Mouse (Mus musculus) limb, embryonic 11.5 days (tissue): Measurements from ENCODE around the gene Smug1. TPM values are rescaled to one million over a fixed set of nuclear protein-coding genes. Genes with fewer than 3 reads are reported as not detected.

Experiments
- ATAC-seq: fragments of 200-750 bp; cut with Nextera tagmentation; 2 replicates; pipeline ENCODE4 v1.8.0; 2017; ENCODE audit warnings: low read depth; ENCODE audit not compliant: insufficient number of reproducible peaks, low FRiP score, low TSS enrichment
- DNase-seq: peaks from one replicate; pipeline ENCODE4 v3.0.0-alpha.2; 2015; ENCODE audit warnings: low spot score
- H3K27ac ChIP-seq: fragments of 300-500 bp; sonication (generic); replicated peaks from 2 replicates; pipeline ENCODE4 v1.5.1; 2014; ENCODE audit warnings: low read depth, mild to moderate bottlenecking, low read length
- H3K27me3 ChIP-seq: fragments of 300-500 bp; sonication (generic); 2 replicates; pipeline ENCODE4 v1.6.1; 2014; ENCODE audit warnings: mild to moderate bottlenecking, low read length, mixed read lengths; ENCODE audit not compliant: control insufficient read depth, insufficient read depth
- H3K36me3 ChIP-seq: fragments of 300-500 bp; sonication (generic); 2 replicates; pipeline ENCODE4 v1.6.1; 2014; ENCODE audit warnings: mild to moderate bottlenecking, low read length, moderate library complexity, mixed read lengths; ENCODE audit not compliant: control insufficient read depth, insufficient read depth
- H3K4me1 ChIP-seq: fragments of 300-500 bp; sonication (generic); 2 replicates; pipeline ENCODE4 v1.6.1; 2014; ENCODE audit warnings: low read length, mixed read lengths; ENCODE audit not compliant: control insufficient read depth, insufficient read depth
- H3K4me2 ChIP-seq: fragments of 300-500 bp; sonication (generic); 2 replicates; pipeline ENCODE4 v1.6.1; 2014; ENCODE audit warnings: low read depth, mild to moderate bottlenecking, moderate library complexity; ENCODE audit not compliant: severe bottlenecking
- H3K4me3 ChIP-seq: fragments of 300-500 bp; sonication (generic); 2 replicates; pipeline ENCODE4 v1.5.1; 2014; ENCODE audit warnings: low read depth, low read length
- H3K9ac ChIP-seq: fragments of 300-500 bp; sonication (generic); 2 replicates; pipeline ENCODE4 v1.6.1; 2014; ENCODE audit warnings: mild to moderate bottlenecking, low read length
- H3K9me3 ChIP-seq: fragments of 300-500 bp; sonication (generic); 2 replicates; pipeline ENCODE4 v1.6.1; 2016; ENCODE audit warnings: low read length; ENCODE audit not compliant: control insufficient read depth
- WGBS: fragments of 180-500 bp; shearing (Covaris S2); extraction: QIAGEN DNeasy Blood & Tissue Kit; methylation state at CpG from one replicate; pipeline ENCODE4 v1.1.7; 2014; 5-methylcytosine and 5-hydroxymethylcytosine counted together
- polyA plus RNA-seq: library from polyadenylated mRNA; unstranded; fragments of >200 nt; fragmentation: Nextera tagmentation; extraction: Ambion mirVana; gene quantifications from 2 replicates; pipeline ENCODE4 v1.2.1, GENCODE M21; 2014

Gene Smug1
- polyA plus RNA-seq, 1 experiment from 2014 or later = 14.4 TPM

DNA sequence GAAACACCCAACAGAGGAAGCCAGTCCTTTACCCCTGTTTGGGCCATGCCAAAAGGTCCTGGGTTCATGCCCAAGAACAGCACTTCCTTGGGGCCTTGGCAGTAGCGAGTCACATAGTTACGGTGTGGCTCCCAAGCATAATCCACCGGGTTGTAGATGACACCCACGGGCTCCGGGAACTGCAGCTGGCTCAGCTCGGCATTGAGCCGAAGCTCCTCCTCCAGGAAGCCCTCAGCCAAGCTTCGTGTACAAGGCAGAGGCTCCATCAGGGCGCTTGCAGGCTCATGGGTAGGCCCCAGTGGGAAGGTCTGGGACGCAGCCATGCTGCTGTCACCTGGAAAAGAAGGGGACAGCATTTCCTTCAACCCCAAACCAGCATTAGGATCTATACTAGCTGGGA, 9.3 kb downstream of the Smug1 start:
- no peak overlapping the region for H3K4me2 ChIP-seq
- H3K27me3 ChIP-seq = peaks cover 12% of the 10 kb centered on the region
- DNase-seq (no peak), ATAC-seq (no peak)
- peaks cover 6% of the 10 kb centered on the region for H3K4me1 ChIP-seq
- no peak overlapping the region for H3K9ac ChIP-seq
- H3K4me3 ChIP-seq = no peak overlapping the region
- 74% methylated on average over 10 of the region's 10 CpGs for WGBS
- H3K36me3 ChIP-seq = no peaks in the 10 kb centered on the region; the same call in 1 of the 2 replicates
- H3K9me3 ChIP-seq = no peaks in the 10 kb centered on the region
- H3K27ac ChIP-seq = no peak overlapping the region

DNA sequence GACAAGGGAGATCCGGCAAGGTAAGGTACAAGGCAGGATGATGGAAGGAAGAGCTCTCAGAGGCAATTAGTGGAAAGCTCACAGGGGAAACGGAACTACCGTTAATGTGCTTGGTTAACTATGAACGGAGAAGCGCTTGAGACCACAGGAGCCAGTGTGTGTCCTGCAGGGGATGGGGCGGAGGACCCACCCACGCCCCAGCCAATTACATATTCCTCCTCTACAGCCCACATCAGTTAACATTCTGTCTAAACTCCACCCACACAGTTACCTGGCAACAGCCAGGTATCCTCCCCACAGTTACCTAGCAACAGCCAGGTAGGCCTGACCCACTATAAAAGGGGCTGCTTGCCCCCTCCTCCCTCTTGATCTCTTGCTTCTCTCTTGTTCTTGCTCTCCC, 10.0 kb downstream of the Smug1 start:
- Histone ChIP-seq H3K4me1 (peaks cover 4% of the 10 kb centered on the region), H3K27ac (no peak overlapping the region), H3K4me3 (no peak overlapping the region), H3K9ac (no peak overlapping the region), H3K27me3 (peaks cover 12% of the 10 kb centered on the region), H3K9me3 (no peaks in the 10 kb centered on the region; the same call in 1 of the 2 replicates), H3K4me2 (no peak overlapping the region), H3K36me3 (no peaks in the 10 kb centered on the region; the same call in 1 of the 2 replicates)
- ATAC-seq (no peak), DNase-seq (no peak)
- 45% methylated on average over 7 of the region's 7 CpGs for WGBS

DNA sequence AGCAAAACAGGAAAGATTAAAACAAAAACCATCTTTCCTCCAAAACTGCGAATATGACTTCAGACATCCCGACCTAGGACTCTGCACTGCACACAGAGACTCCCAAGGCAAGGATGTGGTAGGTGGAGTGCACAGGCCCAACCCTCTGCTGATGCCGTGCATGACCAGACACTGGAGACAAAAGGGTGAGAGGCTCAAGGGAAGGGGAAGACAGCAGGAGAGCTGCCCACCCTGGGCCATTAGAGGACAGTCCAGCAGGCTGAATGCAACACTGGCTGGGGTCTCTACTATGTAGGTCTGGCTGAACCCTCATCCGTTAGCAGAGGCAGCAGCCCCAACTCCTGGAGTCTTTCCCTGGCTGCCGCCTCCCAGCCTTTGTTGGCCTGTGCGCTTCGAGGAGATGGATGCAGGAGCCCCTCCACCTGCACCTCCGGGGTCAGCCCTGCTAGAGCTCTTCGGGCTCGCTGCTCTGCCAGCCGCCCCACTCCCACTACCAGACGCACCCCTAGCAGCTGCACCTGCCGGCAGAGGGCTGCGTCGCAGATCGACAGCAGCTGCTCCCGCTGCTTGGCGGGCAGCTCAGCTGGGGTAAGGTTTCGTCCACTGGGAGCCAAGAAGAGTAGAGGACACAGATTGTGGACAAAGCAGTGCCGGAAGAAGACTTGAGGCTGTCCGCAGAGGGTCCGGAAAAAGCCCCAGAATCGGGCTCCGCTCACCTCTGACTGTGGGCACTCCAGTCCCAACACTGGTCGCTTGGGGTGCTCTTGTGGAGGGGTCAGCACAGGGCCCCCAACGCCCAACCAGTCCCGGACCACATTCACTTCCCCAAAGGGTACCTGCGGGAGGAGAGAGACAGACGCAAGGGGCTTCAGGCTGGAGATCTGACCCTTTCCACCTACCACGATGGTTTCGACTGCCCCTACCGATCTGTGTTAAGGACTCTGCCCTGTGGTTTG, 11.2 kb downstream of the Smug1 start:
- H3K36me3 ChIP-seq = no peaks in the 10 kb centered on the region; the same call in 1 of the 2 replicates
- H3K9me3 ChIP-seq = no peaks in the 10 kb centered on the region; the same call in 1 of the 2 replicates
- DNase-seq = no peak
- no peak overlapping the region for H3K4me3 ChIP-seq
- no peak overlapping the region for H3K4me2 ChIP-seq
- peaks cover 12% of the 10 kb centered on the region for H3K27me3 ChIP-seq
- H3K9ac ChIP-seq = no peak overlapping the region
- no peak overlapping the region for H3K27ac ChIP-seq
- 24% methylated on average over 32 of the region's 32 CpGs for WGBS
- ATAC-seq = peak; percentile 42; the same call in 1 of the 2 replicates
- peaks cover 4% of the 10 kb centered on the region for H3K4me1 ChIP-seq

DNA sequence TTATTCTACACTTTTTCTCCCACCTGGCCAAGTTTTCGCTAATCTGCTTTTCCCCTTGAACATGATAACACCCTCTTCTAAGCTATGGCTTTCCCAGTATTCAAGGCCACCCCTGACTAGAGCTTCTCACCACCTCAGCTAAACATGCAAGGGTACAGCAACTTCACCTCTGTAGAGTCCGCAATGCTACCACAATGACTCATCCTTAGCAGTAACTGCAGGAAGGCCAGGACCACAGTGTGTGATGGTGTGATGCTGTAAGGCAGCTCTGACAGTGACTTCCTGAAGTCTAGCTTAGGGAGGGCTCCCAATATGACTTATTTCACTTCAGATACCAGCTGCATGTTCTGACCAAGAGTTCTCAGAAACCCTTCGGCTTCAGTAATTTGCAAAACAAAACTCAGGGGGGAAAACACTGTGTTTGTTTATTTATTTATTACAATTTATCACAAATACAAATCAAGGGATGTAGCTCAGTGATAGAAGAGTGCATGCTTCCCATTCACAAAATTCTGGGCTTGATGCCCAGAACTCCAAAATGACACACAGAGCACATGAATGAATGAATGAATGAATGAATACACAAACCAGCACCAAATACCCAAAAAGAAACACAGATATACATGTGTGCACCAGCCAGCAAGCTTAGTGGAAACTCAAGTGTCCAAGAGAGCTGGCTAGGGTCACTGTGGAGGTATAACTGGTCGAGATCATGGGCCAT, 13.8 kb downstream of the Smug1 start:
- no peak overlapping the region for H3K4me2 ChIP-seq
- no peak for ATAC-seq
- DNase-seq = no peak
- H3K9me3 ChIP-seq = no peaks in the 10 kb centered on the region; the same call in 1 of the 2 replicates
- peaks cover 4% of the 10 kb centered on the region for H3K4me1 ChIP-seq
- WGBS = 92% methylated on average over 4 of the region's 4 CpGs
- H3K9ac ChIP-seq = no peak overlapping the region
- peaks cover 15% of the 10 kb centered on the region for H3K27me3 ChIP-seq
- no peak overlapping the region for H3K4me3 ChIP-seq
- H3K36me3 ChIP-seq = no peaks in the 10 kb centered on the region; the same call in 1 of the 2 replicates
- H3K27ac ChIP-seq = no peak overlapping the region

DNA sequence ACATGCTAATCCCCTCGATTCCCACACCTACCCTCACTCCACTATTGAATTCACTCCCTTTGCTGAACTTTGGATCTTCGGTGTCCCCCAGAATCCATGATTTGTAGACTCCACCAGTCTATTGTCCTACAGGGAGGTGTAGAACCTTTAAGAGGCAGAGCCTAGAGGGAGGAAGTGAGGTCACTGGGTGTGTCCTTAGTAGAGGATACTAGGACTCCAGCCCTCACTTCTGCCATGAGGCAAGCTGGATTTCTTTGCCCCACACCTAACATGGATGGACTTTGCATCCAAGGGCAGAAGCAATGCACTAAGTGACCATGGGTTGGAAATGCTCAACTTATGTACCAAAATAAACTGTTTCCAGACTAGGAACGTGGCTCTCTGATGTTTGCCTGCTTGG, 14.5 kb downstream of the Smug1 start:
- ATAC-seq = no peak
- Histone ChIP-seq H3K9ac (no peak overlapping the region), H3K4me3 (no peak overlapping the region), H3K27me3 (peaks cover 22% of the 10 kb centered on the region), H3K4me1 (peaks cover 4% of the 10 kb centered on the region), H3K27ac (no peak overlapping the region), H3K4me2 (no peak overlapping the region), H3K9me3 (no peaks in the 10 kb centered on the region; the same call in 1 of the 2 replicates), H3K36me3 (no peaks in the 10 kb centered on the region; the same call in 1 of the 2 replicates)
- DNase-seq = no peak
- 88% methylated on average over 3 of the region's 3 CpGs for WGBS

DNA sequence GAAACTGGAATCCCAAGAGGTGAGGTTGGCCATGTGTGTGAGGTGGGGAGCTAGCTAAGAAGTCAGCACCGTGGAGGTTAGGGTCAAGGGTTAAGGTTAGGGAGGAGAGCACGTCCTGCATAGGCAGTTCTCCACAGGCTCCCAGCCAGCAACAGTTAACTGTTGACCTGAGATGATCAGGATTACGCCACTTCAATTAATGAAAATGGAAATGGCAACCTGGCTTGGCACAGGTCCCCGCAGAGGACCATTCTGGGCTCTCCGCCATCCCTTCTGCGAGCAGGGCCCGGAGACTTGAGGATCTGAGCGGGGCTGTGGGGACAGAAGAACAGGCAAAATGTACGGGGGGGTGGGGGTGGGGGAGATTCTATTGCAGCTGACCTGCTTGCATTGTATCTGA, 19.1 kb downstream of the Smug1 start:
- ATAC-seq (no peak), DNase-seq (no peak)
- Histone ChIP-seq H3K4me3 (no peak overlapping the region), H3K9me3 (no peaks in the 10 kb centered on the region; the same call in 1 of the 2 replicates), H3K36me3 (no peaks in the 10 kb centered on the region), H3K27me3 (peaks cover 43% of the 10 kb centered on the region), H3K27ac (no peak overlapping the region), H3K9ac (no peak overlapping the region), H3K4me2 (no peak overlapping the region), H3K4me1 (peaks cover 8% of the 10 kb centered on the region; the same call in 1 of the 2 replicates)
- 61% methylated on average over 9 of the region's 9 CpGs for WGBS

DNA sequence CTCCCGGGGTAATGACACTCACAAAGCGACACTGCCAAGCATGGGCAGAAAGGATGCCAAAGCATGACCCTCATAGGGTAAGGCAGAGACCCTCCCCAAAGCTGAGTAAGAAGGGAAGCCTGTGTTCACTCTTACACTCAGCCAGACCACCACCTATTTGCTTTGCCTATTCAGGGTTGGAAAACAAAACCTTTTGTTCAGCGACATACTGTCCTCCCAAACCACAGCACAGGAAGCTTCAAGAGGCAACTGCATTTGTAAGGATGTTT, 19.5 kb downstream of the Smug1 start:
- WGBS = 27% methylated on average over 3 of the region's 3 CpGs
- no peak overlapping the region for H3K4me3 ChIP-seq
- no peak for DNase-seq
- no peaks in the 10 kb centered on the region; the same call in 1 of the 2 replicates for H3K9me3 ChIP-seq
- H3K36me3 ChIP-seq = no peaks in the 10 kb centered on the region
- peaks cover 44% of the 10 kb centered on the region for H3K27me3 ChIP-seq
- ATAC-seq = no peak
- peaks cover 8% of the 10 kb centered on the region; the same call in 1 of the 2 replicates for H3K4me1 ChIP-seq
- peak overlapping the region; percentile 62; the same call in 1 of the 2 replicates for H3K9ac ChIP-seq
- H3K4me2 ChIP-seq = no peak overlapping the region; the same call in 1 of the 2 replicates
- no peak overlapping the region for H3K27ac ChIP-seq

DNA sequence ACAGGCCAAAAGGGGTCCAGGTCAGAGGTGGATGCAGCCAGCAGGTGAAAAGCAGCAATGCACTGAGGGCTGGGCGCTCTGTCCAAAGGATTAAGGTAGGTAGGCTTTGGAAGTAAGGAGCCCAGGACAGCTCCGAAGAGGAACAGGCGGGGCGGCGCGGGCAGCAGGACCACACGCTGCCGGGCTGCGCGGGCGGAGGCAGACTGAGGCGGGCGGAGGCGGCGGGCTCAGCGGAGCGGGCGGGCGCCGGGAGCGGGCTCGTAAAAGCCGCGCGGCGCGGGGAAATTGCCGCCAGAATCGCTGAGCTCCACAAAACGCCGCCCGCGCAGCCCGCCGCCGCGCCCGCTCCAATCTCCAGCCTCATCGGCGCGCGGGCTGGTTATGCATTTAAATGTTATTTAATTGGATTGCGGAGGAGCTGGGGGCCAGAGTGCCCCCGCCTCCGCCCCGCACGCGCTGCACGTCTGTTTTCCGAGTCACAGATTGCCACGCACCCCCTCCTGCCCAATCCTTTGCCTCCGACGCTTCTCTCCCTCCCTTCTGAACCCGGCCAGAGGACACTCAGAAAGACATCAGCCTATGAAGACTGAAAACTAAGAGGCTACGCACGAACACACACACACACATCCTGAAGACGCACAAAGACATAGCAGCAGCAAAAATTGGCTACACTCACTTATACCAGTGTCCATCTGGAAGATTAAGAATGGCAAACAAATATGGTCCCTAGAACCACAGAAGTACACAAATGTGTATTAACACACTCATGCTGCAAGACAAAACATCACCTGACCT, 20.1 kb downstream of the Smug1 start:
- DNase-seq (peak; percentile 63), ATAC-seq (no peak; the same call in 1 of the 2 replicates)
- H3K9ac ChIP-seq = peak overlapping the region; percentile 62
- peaks cover 44% of the 10 kb centered on the region for H3K27me3 ChIP-seq
- H3K36me3 ChIP-seq = no peaks in the 10 kb centered on the region
- no peaks in the 10 kb centered on the region for H3K9me3 ChIP-seq
- peak overlapping the region; percentile 40 for H3K4me3 ChIP-seq
- no peak overlapping the region for H3K27ac ChIP-seq
- peak overlapping the region; percentile 89 for H3K4me2 ChIP-seq
- H3K4me1 ChIP-seq = peaks cover 8% of the 10 kb centered on the region; the same call in 1 of the 2 replicates
- WGBS = 1% methylated on average over 50 of the region's 57 CpGs
